ENCODE assay signal across 1 mouse cellular context in genomic region chr3:95161041-95161551, GRCm38 (mm10).
TF ChIP-seq lines count a peak whose summit lies in the region.

No protein-coding gene starts in this region.

TF ChIP-seq in ES-E14, 5 proteins besides CTCF, POLR2A, EP300 and RAD21 (continued from another document):
- no peak for TF ChIP-seq ZC3H11A (IDR thresholded peaks at IDR 0.05; ENCODE audit: borderline replicate concordance, low read depth, low read length)
- no peak for TF ChIP-seq HCFC1 (IDR thresholded peaks at IDR 0.05; ENCODE audit: borderline replicate concordance, insufficient read depth, low read length)
- TF ChIP-seq MAFK (IDR thresholded peaks at IDR 0.05; ENCODE audit: insufficient read depth, low read depth, low read length) = no peak
- no peak for TF ChIP-seq CHD2 (IDR thresholded peaks at IDR 0.05; ENCODE audit: low read depth, low read length)
